Mouse (Mus musculus) heart, embryonic 12.5 days (tissue): ENCODE measurements around the gene Wdr19. TPM values are rescaled to one million over a fixed set of nuclear protein-coding genes. Genes with fewer than 3 reads are reported as not detected.

Experiments
- ATAC-seq: fragments of 200-750 bp; cut with Nextera tagmentation; 2 replicates; pipeline ENCODE4 v1.8.0; 2017; ENCODE audit warnings: moderate TSS enrichment, moderate library complexity; ENCODE audit not compliant: insufficient number of reproducible peaks, low FRiP score
- H3K27ac ChIP-seq: fragments of 300-500 bp; sonication (generic); 2 replicates; pipeline ENCODE4 v1.5.1; 2016; ENCODE audit warnings: mild to moderate bottlenecking, moderate library complexity; ENCODE audit not compliant: poor library complexity, severe bottlenecking
- H3K27me3 ChIP-seq: fragments of 300-500 bp; sonication (generic); replicated peaks from 2 replicates; pipeline ENCODE4 v1.6.1; 2016; ENCODE audit warnings: mild to moderate bottlenecking, moderate library complexity
- H3K36me3 ChIP-seq: fragments of 300-500 bp; sonication (generic); 2 replicates; pipeline ENCODE4 v1.6.1; 2016; ENCODE audit warnings: mild to moderate bottlenecking, moderate library complexity
- H3K4me1 ChIP-seq: fragments of 300-500 bp; sonication (generic); replicated peaks from 2 replicates; pipeline ENCODE4 v1.6.1; 2016; ENCODE audit warnings: mild to moderate bottlenecking
- H3K4me2 ChIP-seq: fragments of 300-500 bp; sonication (generic); 2 replicates; pipeline ENCODE4 v1.6.1; 2016; ENCODE audit warnings: mild to moderate bottlenecking, moderate library complexity
- H3K4me3 ChIP-seq: fragments of 300-500 bp; sonication (generic); 2 replicates; pipeline ENCODE4 v1.5.1; 2016; ENCODE audit warnings: mild to moderate bottlenecking
- H3K9ac ChIP-seq: fragments of 300-500 bp; sonication (generic); 2 replicates; pipeline ENCODE4 v1.6.1; 2016; ENCODE audit warnings: mild to moderate bottlenecking, moderate library complexity
- H3K9me3 ChIP-seq: fragments of 300-500 bp; sonication (generic); replicated peaks from 2 replicates; pipeline ENCODE4 v1.6.1; 2016; ENCODE audit warnings: mild to moderate bottlenecking, moderate library complexity
- WGBS: fragments of 180-500 bp; shearing (Covaris S2); methylation state at CpG from one replicate; pipeline ENCODE4 v1.1.7; 2016; 5-methylcytosine and 5-hydroxymethylcytosine counted together
- polyA plus RNA-seq: library from polyadenylated mRNA; unstranded; fragments of >200 nt; fragmentation: Nextera tagmentation; extraction: Ambion mirVana; gene quantifications from 2 replicates; pipeline ENCODE4 v1.2.1, GENCODE M21; 2016

Gene Wdr19
- polyA plus RNA-seq, 1 experiment from 2014 or later: 7.9 TPM

DNA sequence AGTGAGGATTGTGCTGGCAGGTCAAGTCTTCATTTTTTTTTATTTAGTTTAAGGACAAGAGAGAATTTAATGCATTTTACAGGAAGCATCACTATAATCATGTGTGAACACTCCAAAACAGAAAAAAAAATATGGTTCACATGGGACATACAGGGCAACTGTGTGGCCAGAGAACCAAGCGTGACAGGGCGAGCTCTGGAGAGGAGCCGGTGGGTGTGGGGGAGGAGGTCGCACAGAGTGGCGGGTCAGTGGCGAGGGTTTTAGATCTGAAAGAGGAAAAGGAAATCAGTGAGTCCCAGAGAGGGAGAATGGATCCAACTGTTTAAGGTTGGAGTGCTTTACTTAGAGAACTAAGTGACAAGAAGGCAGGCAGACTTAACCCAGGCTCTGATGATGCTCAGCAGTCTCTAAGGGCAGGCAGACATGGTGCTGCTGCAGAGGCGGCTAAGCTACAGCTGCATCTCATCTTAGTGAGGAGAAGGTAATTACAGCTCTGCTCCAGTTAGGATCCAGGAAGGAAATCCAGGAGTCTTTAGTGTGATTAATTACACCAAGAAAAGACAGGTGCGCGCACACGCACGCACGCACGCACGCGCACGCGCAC is 35.9 kb upstream of the Wdr19 start:
- 83% methylated on average over 17 of the region's 17 CpGs for WGBS
- H3K36me3 ChIP-seq: peaks cover 60% of the 10 kb centered on the region
- no peak overlapping the region for H3K4me2 ChIP-seq
- no peak for ATAC-seq
- H3K27me3 ChIP-seq: no peaks in the 10 kb centered on the region
- no peak overlapping the region for H3K4me3 ChIP-seq
- no peak overlapping the region for H3K9ac ChIP-seq
- peaks cover 9% of the 10 kb centered on the region for H3K4me1 ChIP-seq
- H3K27ac ChIP-seq: no peak overlapping the region
- H3K9me3 ChIP-seq: no peaks in the 10 kb centered on the region

DNA sequence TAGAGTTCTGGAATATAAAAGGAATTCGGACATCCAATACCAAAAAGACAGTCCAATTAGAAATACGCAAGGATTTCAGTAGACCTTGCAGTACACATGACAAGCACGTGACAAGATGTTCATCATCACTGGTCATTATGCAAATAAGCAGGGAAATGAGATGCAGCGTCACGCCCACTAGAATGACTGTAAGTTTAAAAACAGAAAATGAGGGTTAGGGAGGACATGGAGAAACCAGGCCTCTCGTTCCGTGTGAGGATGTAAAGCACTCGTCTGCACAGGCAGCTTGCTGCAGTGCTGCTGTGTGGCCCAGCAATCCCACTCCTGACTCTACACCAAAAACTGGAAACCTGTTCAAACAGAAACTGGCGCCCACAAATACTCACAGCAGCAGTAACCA is 29.3 kb upstream of the Wdr19 start:
- H3K9me3 ChIP-seq: no peaks in the 10 kb centered on the region
- H3K4me2 ChIP-seq: no peak overlapping the region
- H3K27me3 ChIP-seq: no peaks in the 10 kb centered on the region
- peaks cover 19% of the 10 kb centered on the region for H3K4me1 ChIP-seq
- peaks cover 12% of the 10 kb centered on the region; the same call in 1 of the 2 replicates for H3K36me3 ChIP-seq
- H3K27ac ChIP-seq: no peak overlapping the region
- 90% methylated on average over 9 of the region's 9 CpGs for WGBS
- no peak overlapping the region for H3K4me3 ChIP-seq
- no peak for ATAC-seq
- H3K9ac ChIP-seq: no peak overlapping the region

DNA sequence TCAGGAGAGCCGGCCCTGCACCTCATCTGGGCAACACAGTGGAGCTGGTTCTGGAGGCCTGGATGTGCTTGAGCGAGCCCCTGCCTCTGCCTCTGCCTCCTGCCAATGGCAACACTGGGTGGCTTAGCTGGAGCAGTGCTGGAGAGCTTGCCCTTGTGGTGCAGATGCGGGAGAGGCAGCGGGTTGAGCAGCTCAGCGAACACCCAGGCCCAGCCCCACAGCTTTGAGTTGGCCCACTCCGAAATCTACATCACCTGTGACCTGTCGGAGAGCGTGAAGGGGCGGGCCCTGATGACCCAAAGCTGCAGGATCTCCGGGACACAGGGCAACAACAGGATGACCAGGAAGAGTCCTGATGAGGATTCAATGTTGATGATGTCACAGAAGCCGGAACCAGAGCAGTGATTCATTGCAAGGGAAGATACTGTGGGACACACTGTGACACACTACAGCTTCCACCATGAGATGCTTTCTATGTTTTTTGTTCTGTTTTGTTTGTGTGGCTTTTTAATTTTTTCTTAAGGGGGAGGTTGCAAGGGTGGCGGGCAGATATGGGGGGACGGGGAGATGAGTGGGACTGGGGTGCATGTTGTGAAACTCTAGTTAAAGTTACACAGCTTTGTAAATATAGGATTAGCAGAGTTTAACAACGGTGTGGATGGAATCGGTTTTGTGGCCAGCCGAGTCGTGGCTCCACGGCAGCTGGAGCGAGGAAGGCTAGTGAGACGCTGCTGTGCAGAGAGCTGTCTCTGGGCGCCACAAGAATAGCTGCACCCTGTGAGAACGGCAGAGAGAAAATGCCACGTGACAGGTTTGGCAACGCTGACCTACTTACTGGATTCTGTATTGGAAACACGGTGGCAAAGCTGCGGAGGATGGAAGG is 24.2 kb upstream of the Wdr19 start:
- Histone ChIP-seq H3K4me3 (no peak overlapping the region), H3K9me3 (no peaks in the 10 kb centered on the region), H3K4me2 (peak overlapping the region; percentile 17), H3K27ac (no peak overlapping the region), H3K9ac (no peak overlapping the region), H3K4me1 (peaks cover 29% of the 10 kb centered on the region), H3K36me3 (no peaks in the 10 kb centered on the region), H3K27me3 (no peaks in the 10 kb centered on the region)
- 61% methylated on average over 26 of the region's 26 CpGs for WGBS
- no peak for ATAC-seq

DNA sequence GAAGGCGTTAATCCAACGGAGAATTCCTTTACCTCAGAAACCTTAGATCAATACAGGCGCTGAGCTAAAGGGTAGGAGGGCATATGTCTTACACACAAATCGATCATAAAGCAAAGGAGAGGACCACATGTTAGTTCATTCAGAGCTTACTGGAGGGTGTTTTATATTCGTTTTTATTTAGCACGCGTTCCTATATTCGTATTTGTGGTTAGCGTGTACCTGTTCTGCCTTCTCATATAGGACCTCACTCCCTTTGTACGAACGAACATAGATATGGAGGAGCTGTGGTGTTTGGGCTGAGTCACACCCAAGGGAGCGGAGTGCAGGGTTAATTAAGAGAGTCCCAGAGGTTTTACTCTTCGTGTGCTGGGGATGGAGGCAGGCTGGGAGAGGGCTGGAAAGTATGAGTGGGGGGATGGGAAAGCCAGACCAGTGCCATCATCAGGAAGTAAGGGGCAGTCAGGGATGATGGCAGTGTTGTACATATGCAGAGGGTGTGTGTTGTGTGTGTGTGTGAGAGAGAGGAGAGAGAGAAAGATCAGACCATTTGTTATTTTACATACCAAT is 23.5 kb upstream of the Wdr19 start:
- no peak overlapping the region for H3K4me3 ChIP-seq
- H3K4me1 ChIP-seq: peaks cover 33% of the 10 kb centered on the region
- H3K9ac ChIP-seq: no peak overlapping the region
- no peaks in the 10 kb centered on the region for H3K36me3 ChIP-seq
- ATAC-seq: no peak
- H3K4me2 ChIP-seq: peak overlapping the region; percentile 17
- no peaks in the 10 kb centered on the region for H3K9me3 ChIP-seq
- H3K27ac ChIP-seq: peak overlapping the region; percentile 47; the same call in 1 of the 2 replicates
- H3K27me3 ChIP-seq: no peaks in the 10 kb centered on the region
- WGBS: 68% methylated on average over 13 of the region's 13 CpGs

DNA sequence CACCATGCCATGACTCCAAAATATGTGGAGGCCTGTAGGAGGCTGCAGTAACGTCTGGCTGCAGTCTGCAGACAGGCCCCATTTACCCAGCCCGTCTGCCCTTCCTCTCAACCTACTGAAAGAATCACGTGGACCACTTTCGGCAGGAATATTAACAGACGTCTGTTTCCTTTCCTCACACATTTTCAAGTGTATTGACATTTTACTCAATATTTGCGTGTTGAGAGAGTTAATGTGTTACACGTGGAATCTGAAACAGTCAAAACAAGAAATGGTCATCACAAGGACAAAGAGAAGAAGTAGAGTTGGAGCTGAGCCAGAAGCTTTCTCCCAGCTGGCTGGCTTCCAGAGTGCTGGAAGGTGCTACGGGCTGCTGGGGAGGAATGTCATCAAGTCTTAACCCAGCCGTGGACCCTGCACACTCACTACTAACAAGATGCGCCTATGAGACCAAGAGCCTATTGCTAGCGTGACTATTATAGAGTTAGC is 22.4 kb upstream of the Wdr19 start:
- H3K9ac ChIP-seq: 0 out of 2 replicates have a peak overlapping the region, but pooled peaks have one; percentile 1
- no peaks in the 10 kb centered on the region for H3K9me3 ChIP-seq
- H3K27me3 ChIP-seq: no peaks in the 10 kb centered on the region
- WGBS: 11% methylated on average over 11 of the region's 11 CpGs
- peaks cover 42% of the 10 kb centered on the region for H3K4me1 ChIP-seq
- peak overlapping the region; percentile 86 for H3K27ac ChIP-seq
- H3K4me2 ChIP-seq: peak overlapping the region; percentile 34
- no peaks in the 10 kb centered on the region for H3K36me3 ChIP-seq
- no peak overlapping the region for H3K4me3 ChIP-seq
- ATAC-seq: peak; percentile 56; the same call in 1 of the 2 replicates

DNA sequence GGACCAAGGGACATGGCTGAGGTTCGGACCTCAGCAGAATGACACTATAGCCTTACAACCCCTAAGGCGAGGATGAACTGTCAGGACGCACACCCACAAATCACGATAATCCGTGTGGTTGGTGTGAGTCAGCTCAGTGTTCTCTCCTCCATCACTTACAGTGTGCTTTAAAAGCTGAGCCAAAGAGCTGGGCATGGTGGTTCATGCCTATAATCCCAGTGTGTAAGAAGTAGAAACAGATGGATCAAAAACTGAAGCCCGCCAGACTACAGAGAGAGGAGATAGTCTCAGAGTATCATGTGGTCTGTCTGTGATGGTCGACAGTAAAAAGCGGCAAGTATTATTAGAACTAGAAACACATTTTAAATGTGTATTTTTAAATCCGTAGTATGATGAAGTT is 21.0 kb upstream of the Wdr19 start:
- no peak overlapping the region for H3K4me2 ChIP-seq
- no peak overlapping the region for H3K27ac ChIP-seq
- no peaks in the 10 kb centered on the region for H3K36me3 ChIP-seq
- H3K4me3 ChIP-seq: no peak overlapping the region
- no peaks in the 10 kb centered on the region for H3K27me3 ChIP-seq
- no peaks in the 10 kb centered on the region for H3K9me3 ChIP-seq
- H3K9ac ChIP-seq: no peak overlapping the region
- no peak for ATAC-seq
- WGBS: 93% methylated on average over 9 of the region's 9 CpGs
- H3K4me1 ChIP-seq: peaks cover 46% of the 10 kb centered on the region

DNA sequence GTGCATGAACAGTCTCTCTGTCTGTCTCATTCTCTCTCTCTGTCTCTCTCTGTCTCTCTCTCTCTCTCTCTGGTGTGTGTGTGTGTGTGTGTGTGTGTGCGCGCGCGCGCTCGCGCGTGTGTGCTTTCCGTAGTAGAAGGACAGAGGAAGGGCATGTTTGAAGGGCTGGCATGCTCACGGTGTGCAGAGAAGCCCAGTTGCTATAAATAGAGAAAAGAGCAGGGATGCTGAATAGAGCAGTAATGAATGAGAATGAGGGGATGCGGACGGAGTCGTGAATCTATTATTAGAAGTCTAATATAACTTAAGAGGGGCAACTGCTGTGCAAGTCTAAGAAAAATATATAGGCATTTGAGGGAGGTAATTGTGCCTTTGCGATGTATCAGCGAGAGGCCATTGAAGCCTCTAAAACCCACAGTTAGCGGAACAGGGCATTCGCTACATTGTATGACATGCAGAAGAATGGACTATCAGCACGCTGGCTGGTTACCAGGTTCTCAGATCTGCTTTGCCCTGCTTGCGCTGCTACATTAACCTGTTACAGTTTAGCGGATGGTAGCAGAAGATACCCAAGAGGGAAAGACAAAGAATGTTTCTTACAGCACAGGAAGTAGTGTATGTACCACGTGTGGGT is 18.2 kb upstream of the Wdr19 start:
- WGBS: 49% methylated on average over 21 of the region's 21 CpGs
- H3K27me3 ChIP-seq: no peaks in the 10 kb centered on the region
- H3K4me1 ChIP-seq: peaks cover 39% of the 10 kb centered on the region
- no peaks in the 10 kb centered on the region; the same call in 1 of the 2 replicates for H3K9me3 ChIP-seq
- peak; percentile 56 for ATAC-seq
- H3K4me2 ChIP-seq: peak overlapping the region; percentile 33; the same call in 1 of the 2 replicates
- no peak overlapping the region for H3K4me3 ChIP-seq
- H3K36me3 ChIP-seq: no peaks in the 10 kb centered on the region
- H3K9ac ChIP-seq: no peak overlapping the region
- peak overlapping the region; percentile 89 for H3K27ac ChIP-seq

DNA sequence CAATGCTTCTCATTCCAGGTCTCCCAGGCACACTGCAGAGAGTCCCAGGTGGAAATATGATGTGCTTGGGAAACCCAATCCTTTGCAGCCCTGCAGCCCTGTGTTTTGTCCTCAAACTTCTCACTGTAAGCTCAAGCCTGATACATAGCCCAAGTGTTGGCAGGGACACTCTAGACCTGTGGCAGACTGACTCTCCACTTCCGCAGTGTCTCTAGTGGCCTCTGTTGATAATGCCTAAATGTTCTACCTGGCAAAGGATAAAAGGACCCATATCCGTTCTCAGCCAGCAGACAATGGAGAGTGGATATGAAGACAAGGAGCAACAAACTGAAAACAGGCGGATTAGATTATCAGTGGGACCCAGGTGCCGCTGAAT is 17.7 kb upstream of the Wdr19 start:
- Histone ChIP-seq H3K4me3 (no peak overlapping the region), H3K36me3 (no peaks in the 10 kb centered on the region), H3K9me3 (no peaks in the 10 kb centered on the region; the same call in 1 of the 2 replicates), H3K27me3 (no peaks in the 10 kb centered on the region), H3K4me1 (peaks cover 37% of the 10 kb centered on the region), H3K27ac (peak overlapping the region; percentile 89), H3K9ac (no peak overlapping the region), H3K4me2 (0 out of 2 replicates have a peak overlapping the region, but pooled peaks have one; percentile 33)
- ATAC-seq: peak; percentile 36; the same call in 1 of the 2 replicates
- WGBS: 47% methylated on average over 4 of the region's 4 CpGs

DNA sequence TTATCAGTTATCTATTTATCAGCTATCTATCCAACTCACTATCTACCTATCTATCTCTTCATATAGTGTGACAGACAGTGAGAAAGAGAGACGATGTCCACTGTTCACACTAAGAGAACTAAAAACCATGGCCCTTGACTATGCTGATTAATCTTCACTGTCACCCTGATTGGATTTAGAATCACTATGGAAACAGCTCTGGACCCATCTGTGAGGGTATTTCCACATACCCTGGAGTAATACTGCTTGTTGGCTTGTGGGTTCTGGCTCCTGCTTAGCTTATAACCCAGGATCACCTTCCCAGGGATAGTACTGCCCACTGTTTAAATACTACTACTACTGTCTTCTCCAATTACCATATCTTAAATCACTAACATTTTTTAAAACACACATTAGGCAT is 17.2 kb upstream of the Wdr19 start:
- Histone ChIP-seq H3K4me2 (no peak overlapping the region), H3K36me3 (no peaks in the 10 kb centered on the region), H3K27me3 (no peaks in the 10 kb centered on the region), H3K27ac (peak overlapping the region; percentile 89), H3K9ac (no peak overlapping the region), H3K9me3 (no peaks in the 10 kb centered on the region; the same call in 1 of the 2 replicates), H3K4me3 (no peak overlapping the region), H3K4me1 (peaks cover 32% of the 10 kb centered on the region)
- WGBS: 82% methylated on average over 1 of the region's 1 CpGs
- ATAC-seq: no peak

DNA sequence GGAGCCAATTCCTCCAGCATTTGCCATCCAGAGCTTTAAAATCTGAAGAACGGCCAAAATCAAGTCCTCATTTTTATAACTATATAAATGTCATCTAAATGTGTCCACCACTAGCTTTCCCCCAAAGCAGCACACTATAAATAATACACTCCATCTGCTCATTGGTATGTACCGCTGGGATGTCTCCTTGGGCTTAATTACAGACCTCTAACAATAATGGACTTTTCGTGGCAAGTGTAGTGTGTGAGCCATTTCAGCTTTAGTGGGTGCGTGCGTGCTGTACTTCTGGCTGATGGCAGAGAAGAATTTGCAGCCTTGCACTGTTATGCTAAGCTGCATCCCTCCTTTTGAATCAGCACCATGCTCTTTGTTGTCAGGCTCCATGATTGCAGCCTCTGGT is 7.9 kb upstream of the Wdr19 start:
- Histone ChIP-seq H3K4me3 (no peak overlapping the region), H3K27me3 (no peaks in the 10 kb centered on the region), H3K4me2 (no peak overlapping the region), H3K9me3 (peaks cover 10% of the 10 kb centered on the region; the same call in 1 of the 2 replicates), H3K27ac (no peak overlapping the region), H3K36me3 (no peaks in the 10 kb centered on the region), H3K9ac (no peak overlapping the region), H3K4me1 (no peaks in the 10 kb centered on the region)
- ATAC-seq: no peak
- WGBS: 90% methylated on average over 5 of the region's 5 CpGs

DNA sequence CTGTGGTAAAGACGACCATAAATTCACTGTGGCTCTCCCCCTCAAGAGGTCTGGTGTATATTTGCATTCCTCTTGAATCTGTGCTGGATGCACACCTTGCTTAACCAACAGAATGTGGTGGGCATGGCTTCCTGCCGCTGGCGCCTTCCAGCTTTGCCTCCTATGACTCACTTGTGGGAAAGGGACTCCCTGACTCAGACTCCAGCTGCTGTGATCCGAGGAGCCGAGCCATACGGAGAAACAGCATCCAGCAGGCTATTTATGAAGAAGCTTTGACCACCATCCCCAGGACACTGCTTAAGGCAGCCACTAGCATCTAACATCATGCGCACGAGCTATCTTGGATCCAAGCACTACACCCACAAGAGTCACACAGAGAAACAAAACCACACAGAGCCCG is 5.1 kb upstream of the Wdr19 start:
- no peak overlapping the region for H3K4me2 ChIP-seq
- ATAC-seq: no peak

More for the DNA sequence above, 5.1 kb upstream of the Wdr19 start:
- Histone ChIP-seq H3K9me3 (peaks cover 8% of the 10 kb centered on the region; the same call in 1 of the 2 replicates), H3K9ac (no peak overlapping the region), H3K4me1 (no peaks in the 10 kb centered on the region), H3K27me3 (no peaks in the 10 kb centered on the region), H3K27ac (no peak overlapping the region), H3K4me3 (no peak overlapping the region), H3K36me3 (no peaks in the 10 kb centered on the region)
- WGBS: 84% methylated on average over 9 of the region's 9 CpGs
